Mouse (Mus musculus): ENCODE measurements around the gene Gnb1.
"Not testable (repeated sequence)": the region's sequence is repeated elsewhere in the genome, so short reads cannot be mapped to it uniquely, and the experiment has no call there.

Gene Gnb1

DNA sequence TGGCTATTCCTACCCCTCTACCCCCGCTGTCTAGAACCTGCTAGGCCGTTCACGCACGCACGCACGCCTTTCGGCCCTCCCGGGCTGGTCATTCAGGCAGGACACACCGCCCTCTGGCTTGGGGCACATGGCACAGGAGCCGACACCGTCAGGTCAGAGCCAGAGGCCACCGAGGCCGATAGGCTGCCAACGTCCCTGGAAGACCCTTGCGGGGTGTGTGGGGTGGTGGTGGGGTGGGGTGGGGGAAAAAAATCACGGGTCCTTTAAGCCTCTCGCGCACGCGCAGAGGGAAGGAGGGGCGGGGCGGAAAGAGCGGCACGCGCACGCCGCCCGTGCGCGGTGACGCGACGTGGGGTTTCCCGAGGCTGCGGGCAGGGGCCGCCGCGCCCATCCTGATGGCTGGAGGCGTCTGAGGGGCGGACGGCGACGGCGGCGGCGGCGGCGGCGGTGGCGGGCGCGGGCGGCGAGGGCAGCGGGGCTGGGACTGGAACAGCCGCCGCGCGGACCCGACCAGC lies at the start of gene Gnb1:
Gene Gnb1 (plus strand): TSS at position 372 of the 515 bp plus-strand sequence.
- peak; percentile 99 for DNase-seq

- no peak for DNase-seq
Observed at GRCm38 (mm10) chr4:155442808-155443207, 48.4 kb upstream of the Gnb1 start.

- DNase-seq = no peak
Observed at GRCm38 (mm10) chr4:155451597-155451996, 39.6 kb upstream of the Gnb1 start.

DNA sequence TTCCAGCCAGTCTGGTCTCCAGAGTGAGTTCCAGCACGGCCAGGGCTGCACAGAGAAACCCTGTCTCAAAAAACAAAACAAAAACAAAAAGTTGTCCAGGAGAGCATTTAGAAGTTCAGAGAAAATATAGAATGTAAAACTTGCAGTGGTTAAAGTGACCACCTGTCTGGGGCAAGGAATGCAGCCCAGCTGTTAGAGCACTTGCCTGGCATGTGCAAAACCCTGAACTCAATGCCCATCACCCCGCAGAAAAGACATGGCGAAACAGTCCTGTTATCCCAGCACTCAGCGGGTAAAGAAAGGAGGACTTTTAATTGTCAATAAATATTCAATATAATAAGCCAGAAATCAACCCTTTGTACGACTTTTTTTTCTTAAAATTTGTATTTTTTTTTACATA lies 32.6 kb upstream of the Gnb1 start:
- no peak for DNase-seq

DNA sequence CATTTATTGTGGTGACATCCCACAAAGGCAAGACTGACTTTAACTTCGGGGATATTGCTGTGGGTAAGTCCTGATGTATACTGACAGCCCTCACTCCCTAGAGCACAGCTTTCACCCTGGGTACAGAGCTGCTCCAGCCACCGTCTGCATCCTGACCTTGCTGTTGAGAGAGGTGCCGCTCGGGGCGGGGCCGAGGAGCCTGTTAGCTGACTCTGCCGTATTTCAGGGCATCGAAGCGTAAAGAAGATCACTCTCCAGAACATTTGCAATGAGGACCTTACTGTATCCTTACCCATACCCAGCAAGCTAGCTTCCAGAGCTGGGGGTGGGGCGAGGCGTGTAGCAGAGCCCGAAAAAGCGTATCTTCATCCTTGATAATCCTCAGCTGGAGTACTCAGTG lies 28.1 kb upstream of the Gnb1 start:
- no peak for DNase-seq

GRCm38 (mm10) chr4:155463611-155464010 lies 27.6 kb upstream of the Gnb1 start:
- DNase-seq = no peak

GRCm38 (mm10) chr4:155464061-155464460 lies 27.1 kb upstream of the Gnb1 start:
- no peak for DNase-seq

GRCm38 (mm10) chr4:155465607-155466006 lies 25.6 kb upstream of the Gnb1 start:
- DNase-seq = no peak

DNA sequence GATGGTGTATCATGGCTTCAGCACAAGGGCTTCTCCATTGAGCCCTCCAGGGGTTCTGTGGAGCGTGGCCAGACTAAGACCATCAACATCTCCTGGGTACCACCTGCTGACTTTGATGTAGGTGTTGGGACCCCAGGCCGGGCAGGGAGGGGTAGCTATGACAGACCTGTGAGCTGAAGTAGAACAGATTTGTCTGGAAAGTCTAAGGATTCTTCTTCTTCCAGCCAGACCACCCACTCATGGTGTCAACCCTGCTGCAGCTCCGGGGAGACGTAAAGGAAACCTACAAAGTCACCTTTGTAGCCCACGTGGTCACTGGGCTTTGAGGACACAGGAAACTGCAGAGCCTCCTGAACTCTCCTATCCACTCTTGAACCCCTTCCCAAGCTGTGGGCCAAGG lies 25.1 kb upstream of the Gnb1 start:
- no peak for DNase-seq

- no peak for DNase-seq
Observed at GRCm38 (mm10) chr4:155467237-155468010, 23.7 kb upstream of the Gnb1 start.

- DNase-seq = peak in 1 of 2 experiments; percentile 36
Observed at GRCm38 (mm10) chr4:155468952-155469351, 22.2 kb upstream of the Gnb1 start, which contains the start of gene Tmem52. TSS of gene Tmem52 (plus strand) at chr4:155469114.

GRCm38 (mm10) chr4:155469590-155470262 lies 21.4 kb upstream of the Gnb1 start:
- DNase-seq = peak; percentile 37 to 46

DNA sequence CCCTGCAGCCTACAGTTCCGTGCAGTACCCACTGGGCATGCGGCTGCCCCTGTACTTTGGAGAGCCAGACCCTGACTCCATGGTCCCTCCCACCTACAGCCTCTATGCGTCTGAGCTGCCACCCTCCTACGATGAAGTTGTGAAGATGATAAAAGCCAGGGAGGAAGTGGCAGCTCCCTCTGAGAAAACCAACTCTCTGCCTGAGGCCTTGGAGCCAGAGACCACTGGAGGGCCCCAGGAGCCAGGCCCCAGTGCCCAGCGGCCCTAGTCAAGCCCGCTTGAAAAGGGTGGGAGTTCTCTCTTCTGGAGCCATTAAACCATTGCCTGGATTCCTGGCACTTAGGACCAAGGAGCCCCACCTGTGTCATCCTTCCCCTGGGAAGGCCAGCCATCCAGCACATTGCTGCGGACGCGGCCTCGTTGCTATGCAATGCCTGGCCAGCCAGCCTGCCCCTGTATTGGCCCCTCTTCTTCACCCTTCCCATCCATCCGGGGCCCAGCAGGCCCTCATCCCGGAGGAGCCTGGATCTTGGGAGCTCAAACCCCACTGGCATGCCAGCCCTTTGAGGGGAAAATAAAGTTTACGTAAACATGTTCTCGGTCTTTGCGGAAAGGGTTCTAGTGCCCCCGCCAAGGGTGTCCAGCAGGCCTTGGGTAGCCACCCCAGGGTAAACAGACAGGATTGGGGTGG lies 20.8 kb upstream of the Gnb1 start:
- DNase-seq = peak in 1 of 2 experiments; percentile 7

DNA sequence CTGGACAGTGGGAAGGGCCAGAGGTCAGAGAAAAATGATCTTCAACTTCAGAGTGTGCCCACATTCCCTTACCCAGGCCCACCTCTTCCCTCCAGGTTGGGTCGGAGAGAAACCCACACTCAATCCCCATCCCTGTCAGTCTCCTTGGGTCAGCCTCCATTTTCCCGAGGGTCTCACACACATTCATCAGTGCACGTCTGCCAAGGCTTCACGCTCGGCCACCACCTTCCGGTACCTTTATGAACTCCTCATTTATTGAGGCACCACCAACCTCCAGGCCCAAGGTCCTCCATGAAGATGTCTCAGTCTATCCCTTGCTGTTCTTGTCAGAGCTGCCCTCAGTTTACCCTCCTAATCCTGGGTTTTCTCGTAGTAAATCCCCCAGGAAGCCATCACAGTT lies 20.2 kb upstream of the Gnb1 start:
- peak in 1 of 2 experiments; percentile 6 for DNase-seq

- DNase-seq = peak in 1 of 2 experiments; percentile 14
Observed at GRCm38 (mm10) chr4:155471406-155471805, 19.8 kb upstream of the Gnb1 start.

- DNase-seq = peak; percentile 83 to 92
Observed at GRCm38 (mm10) chr4:155472716-155473290, 18.4 kb upstream of the Gnb1 start.

GRCm38 (mm10) chr4:155473319-155473718 lies 17.8 kb upstream of the Gnb1 start:
- DNase-seq = peak; percentile 93

GRCm38 (mm10) chr4:155473796-155474195 lies 17.4 kb upstream of the Gnb1 start:
- not testable (repeated sequence) for DNase-seq

DNA sequence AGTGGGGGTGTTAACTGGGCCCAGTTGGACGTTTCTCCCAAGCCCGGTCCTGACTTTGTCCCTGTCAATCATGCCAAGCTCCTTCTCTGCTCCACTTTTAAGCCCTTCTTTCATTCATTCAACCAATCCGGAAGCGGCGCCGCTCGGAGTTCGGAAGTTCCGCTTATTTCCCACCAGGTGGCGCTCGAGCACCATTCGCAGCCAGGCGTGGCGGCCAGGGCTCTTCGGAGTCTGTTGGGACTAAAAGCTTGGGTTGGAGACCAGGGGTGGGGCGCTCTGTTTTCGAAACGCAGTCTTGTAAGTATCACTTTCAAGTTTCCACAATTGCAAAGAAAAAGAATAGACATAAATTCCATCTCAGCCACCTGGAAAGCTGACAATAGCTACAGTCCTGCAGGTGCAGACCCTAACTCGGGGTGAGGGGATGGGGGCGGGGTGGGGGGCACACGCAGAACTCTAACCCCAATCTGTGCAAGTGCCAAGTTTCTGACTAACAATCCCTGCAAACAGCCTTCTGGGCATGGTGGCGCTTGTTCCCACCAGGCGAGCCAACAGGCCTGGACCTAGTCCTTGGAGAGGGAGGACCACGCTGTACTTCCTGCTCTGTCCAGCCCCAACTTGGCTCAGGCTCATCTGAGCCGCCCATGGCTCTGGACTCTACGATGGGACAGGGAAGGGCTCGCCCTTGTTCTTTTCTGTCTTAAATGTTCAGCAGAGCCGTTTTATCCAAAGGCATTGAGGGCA lies 9.6 kb upstream of the Gnb1 start:
- peak; percentile 88 to 90 for DNase-seq

DNA sequence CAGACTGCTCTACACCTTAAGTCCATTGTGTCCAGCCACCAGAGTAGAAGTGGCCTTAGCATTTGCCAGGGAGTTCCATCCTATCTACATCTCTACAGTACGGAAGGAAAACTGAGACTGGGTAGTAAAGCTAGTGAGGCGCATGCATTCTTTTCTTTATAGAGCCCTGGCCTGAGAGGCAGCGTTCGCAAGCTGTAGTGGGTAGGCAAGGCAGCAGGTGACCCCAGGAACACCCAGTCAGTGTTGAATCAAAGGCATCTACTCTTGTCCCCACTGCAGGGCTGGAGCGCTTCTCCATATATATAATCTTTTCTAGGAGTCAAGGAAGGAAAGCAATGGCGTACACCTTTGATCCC lies 9.1 kb upstream of the Gnb1 start:
- no peak for DNase-seq

DNA sequence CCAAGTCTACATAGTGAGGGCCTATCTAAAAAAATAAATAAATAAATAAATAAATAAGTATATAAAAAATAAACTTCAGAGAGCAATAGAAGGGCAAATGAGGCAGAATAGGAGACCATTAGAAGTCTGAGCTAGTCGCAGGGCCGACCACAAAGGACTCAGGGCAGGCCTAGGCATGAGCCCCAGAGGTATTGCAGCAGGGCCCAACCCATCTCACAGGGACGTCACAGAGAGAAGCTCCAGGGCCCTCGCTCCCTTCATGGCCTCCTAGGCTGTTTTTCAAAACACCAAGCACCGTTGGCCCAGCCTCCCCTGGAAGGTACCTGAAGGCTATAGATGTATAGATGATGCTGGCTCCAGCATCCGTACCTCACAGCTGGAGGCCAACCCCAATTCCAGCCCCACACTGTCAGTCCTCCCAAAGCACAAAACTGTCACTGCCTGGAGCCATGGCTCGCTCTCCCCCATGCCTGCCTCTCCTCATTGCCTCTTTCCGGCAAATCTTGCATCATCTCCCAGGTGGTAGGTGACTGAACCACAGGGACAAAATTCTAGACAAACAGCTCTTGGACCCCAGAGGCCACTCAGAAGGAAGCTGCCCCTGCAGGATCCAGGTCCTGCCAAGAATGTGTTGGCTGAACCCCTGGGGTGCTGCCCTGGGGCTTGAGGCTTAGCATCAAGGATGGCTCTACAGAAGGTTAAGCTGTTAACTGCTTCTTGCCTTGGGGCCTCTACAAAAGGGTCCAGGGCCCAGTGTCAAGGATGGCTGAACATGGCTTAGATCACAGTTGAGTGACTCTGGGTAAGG lies 8.2 kb upstream of the Gnb1 start:
- no peak for DNase-seq
